Mouse (Mus musculus) liver, postnatal 0 days (tissue): ENCODE data around the gene Lrch1.

Experiments
- CTCF ChIP-seq: sonication (generic); IDR thresholded peaks from 2 replicates; pipeline ENCODE4 v1.5.1; 2016; ENCODE audit warnings: antibody characterized with exemption, low read depth
- EP300 ChIP-seq: IDR thresholded peaks from 2 replicates; pipeline ENCODE4 v1.6.1; 2016; ENCODE audit warnings: antibody characterized with exemption, low read depth, mild to moderate bottlenecking

DNA sequence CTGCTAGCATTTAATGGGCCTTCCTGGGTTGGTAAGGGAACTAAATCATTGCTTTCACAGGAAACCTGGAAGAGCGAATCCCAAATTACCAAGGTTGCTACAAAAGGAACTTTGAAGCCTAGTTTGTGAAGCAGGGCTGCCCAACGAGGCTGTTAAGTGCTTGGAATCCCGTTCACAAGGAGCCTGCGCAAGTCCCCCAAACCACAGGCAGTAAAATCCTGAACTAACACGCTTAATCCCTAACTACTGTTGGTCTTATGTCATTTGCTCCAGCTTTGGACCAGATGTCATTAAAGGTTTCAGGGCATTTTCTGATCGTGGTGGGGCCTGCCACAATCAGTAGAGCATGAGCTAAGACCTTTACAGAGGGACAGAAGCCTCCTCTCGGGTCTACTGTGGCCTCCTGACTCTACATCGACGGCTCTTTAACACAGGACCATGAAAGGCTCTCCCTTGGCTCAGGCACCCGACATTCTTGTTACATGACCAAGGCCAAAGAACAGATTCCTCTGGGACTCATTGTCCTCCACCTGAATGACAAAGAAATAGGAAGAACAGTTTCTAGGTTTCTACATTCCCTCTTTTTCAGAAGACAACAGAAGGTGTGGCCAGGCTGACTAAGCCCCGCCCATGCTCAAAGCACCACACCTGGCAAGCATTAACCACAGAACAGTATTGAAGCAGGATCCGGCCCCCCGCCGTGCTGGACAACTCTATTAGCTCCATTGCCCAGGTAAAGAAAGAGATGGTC is 13.5 kb downstream of the Lrch1 start:
- no peak for TF ChIP-seq CTCF
- no peak for TF ChIP-seq EP300
